In the genomic region with DNA sequence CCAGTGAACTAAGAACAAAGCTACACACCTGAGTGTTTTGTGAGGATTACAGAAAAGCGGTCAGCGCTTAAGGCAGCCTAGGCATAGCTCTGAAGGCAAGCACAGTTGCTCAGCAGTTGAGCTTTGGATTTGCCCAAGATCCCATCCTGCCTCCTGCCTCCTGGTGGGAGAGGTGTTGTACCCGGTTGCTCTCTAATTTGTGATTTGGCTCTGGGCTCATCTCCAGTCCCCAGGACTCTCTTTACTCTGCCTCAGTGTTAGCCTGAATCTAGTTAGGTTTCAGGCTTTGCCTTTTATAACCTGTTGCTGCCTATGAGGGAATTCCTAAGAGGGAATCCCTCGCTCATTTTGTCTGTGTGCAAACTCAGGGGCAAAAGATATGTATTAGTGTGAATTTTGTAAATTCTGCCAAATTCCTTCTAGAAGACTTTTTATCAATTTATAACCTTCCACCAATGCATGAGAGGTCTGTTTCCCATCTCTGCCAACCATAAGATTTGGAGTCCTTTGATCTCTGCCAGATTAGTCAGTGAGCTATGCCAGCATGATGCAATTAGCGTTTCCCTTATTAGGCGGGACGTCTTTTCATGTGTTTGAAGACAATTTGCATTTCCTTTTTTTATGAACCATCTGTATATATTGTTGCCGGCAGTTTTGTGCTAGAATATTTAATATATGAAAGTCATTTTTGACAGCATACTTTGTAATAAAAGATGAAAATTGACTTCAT, we compare ENCODE assay signal across 19 mouse cellular contexts.
A peak's percentile ranks its signal among the peaks of the same experiment; 100 is the strongest.
DNase-seq lines count a peak whose midpoint lies in the region; ATAC-seq and TF ChIP-seq lines count a peak whose summit lies in the region.
"Had no signal": no experiment of that assay in that cellular context is flagged by ENCODE, and none has a peak within 500 bp of the region (broad histone marks: within the 10 kb centered on the region; RNA-seq: fewer than 3 reads in every experiment).

No protein-coding gene starts in this region.

- intact Hi-C loops in heart, postnatal 10 days (cut with DNase I) = no loop called here

- 0 out of 2 replicates have a peak, but pooled peaks have one; percentile 48 for ATAC-seq in midbrain, embryonic 16.5 days
- ATAC-seq in midbrain, embryonic 13.5 days = no peak
- peak; percentile 85 for ATAC-seq in forebrain, embryonic 14.5 days
- ATAC-seq in midbrain, postnatal 0 days (ENCODE audit: low FRiP score) = no peak
- ATAC-seq: intestine, embryonic 15.5 days had no signal

- H3K4me1 ChIP-seq in midbrain, embryonic 16.5 days (ENCODE audit: control insufficient read depth, insufficient read depth, low read length) = no peaks in the 10 kb centered on the region; the same call in 1 of the 2 replicates
- 0 out of 2 replicates have a peak, but pooled peaks cover 6% of the 10 kb centered on the region for H3K4me1 ChIP-seq in midbrain, embryonic 13.5 days (replicated peaks)
- H3K4me1 ChIP-seq in forebrain, embryonic 14.5 days (ENCODE audit: control insufficient read depth, insufficient read depth, low read length) = peaks cover 13% of the 10 kb centered on the region
- H3K4me1 ChIP-seq in midbrain, postnatal 0 days (ENCODE audit: insufficient read depth, low read length) = no peaks in the 10 kb centered on the region
- H3K4me1 ChIP-seq: hindbrain, embryonic 12.5 days; intestine, embryonic 15.5 days; neural tube, embryonic 13.5 days had no signal

- H3K27ac ChIP-seq in midbrain, embryonic 16.5 days (ENCODE audit: low read length) = no peak overlapping the region
- no peak overlapping the region for H3K27ac ChIP-seq in midbrain, embryonic 13.5 days
- peak overlapping the region; percentile 21; the same call in 1 of the 2 replicates for H3K27ac ChIP-seq in forebrain, embryonic 14.5 days (ENCODE audit: low read depth, low read length)
- H3K27ac ChIP-seq in midbrain, postnatal 0 days (ENCODE audit: low read depth, low read length) = no peak overlapping the region
- H3K27ac ChIP-seq: hindbrain, embryonic 12.5 days; intestine, embryonic 15.5 days; kidney, postnatal 0 days; layer of hippocampus, adult 2 months; limb, embryonic 12.5 days; macrophage; neural tube, embryonic 13.5 days had no signal

- H3K4me2 ChIP-seq in midbrain, embryonic 16.5 days (ENCODE audit: low read length) = no peak overlapping the region
- no peak overlapping the region for H3K4me2 ChIP-seq in midbrain, embryonic 13.5 days (replicated peaks)
- H3K4me2 ChIP-seq in forebrain, embryonic 14.5 days (ENCODE audit: low read length) = 0 out of 2 replicates have a peak overlapping the region, but pooled peaks have one; percentile 14
- H3K4me2 ChIP-seq in midbrain, postnatal 0 days (ENCODE audit: low read depth, low read length, poor library complexity, severe bottlenecking) = no peak overlapping the region
- H3K4me2 ChIP-seq: hindbrain, embryonic 12.5 days; intestine, embryonic 15.5 days; limb, embryonic 12.5 days; neural tube, embryonic 13.5 days had no signal

- no peak for TF ChIP-seq CTCF in midbrain, postnatal 0 days (IDR thresholded peaks at IDR 0.05)

- no peaks in the 10 kb centered on the region for H3K36me3 ChIP-seq in midbrain, embryonic 16.5 days (ENCODE audit: control insufficient read depth, insufficient read depth, low read length)
- no peaks in the 10 kb centered on the region for H3K36me3 ChIP-seq in midbrain, embryonic 13.5 days
- no peaks in the 10 kb centered on the region for H3K36me3 ChIP-seq in forebrain, embryonic 14.5 days (ENCODE audit: control insufficient read depth, insufficient read depth, low read length)
- H3K36me3 ChIP-seq in midbrain, postnatal 0 days (ENCODE audit: insufficient read depth, low read length) = no peaks in the 10 kb centered on the region
- H3K36me3 ChIP-seq: hindbrain, embryonic 12.5 days; intestine, embryonic 15.5 days; limb, embryonic 12.5 days; neural tube, embryonic 13.5 days had no signal

- no peak overlapping the region for H3K4me3 ChIP-seq in midbrain, embryonic 16.5 days (ENCODE audit: low read depth, low read length)
- no peak overlapping the region for H3K4me3 ChIP-seq in midbrain, embryonic 13.5 days (replicated peaks)
- H3K4me3 ChIP-seq in forebrain, embryonic 14.5 days (ENCODE audit: low read depth, low read length) = no peak overlapping the region
- H3K4me3 ChIP-seq in midbrain, postnatal 0 days (ENCODE audit: low read depth, low read length) = no peak overlapping the region
- H3K4me3 ChIP-seq: hindbrain, embryonic 12.5 days; intestine, embryonic 15.5 days; layer of hippocampus, adult 2 months; limb, embryonic 12.5 days; neural tube, embryonic 13.5 days had no signal

- H3K9me3 ChIP-seq in midbrain, embryonic 16.5 days (replicated peaks; ENCODE audit: control insufficient read depth, low read length, poor library complexity, severe bottlenecking) = no peaks in the 10 kb centered on the region
- H3K9me3 ChIP-seq in midbrain, embryonic 13.5 days = 0 out of 2 replicates have a peak, but pooled peaks cover 2% of the 10 kb centered on the region
- no peaks in the 10 kb centered on the region for H3K9me3 ChIP-seq in forebrain, embryonic 14.5 days (replicated peaks; ENCODE audit: control insufficient read depth, low read length)
- H3K9me3 ChIP-seq in midbrain, postnatal 0 days (ENCODE audit: low read length) = no peaks in the 10 kb centered on the region
- H3K9me3 ChIP-seq: hindbrain, embryonic 12.5 days; intestine, embryonic 15.5 days; neural tube, embryonic 13.5 days had no signal

- DNase-seq in heart, adult 11 months = peak; percentile 42
- DNase-seq in heart, postnatal 10 days = no peak
- DNase-seq in forebrain, embryonic 14.5 days (ENCODE audit: low spot score) = peak; percentile 92
- DNase-seq in midbrain, postnatal 0 days (ENCODE audit: low spot score) = peak; percentile 32
- DNase-seq in adipocyte (ENCODE audit: low spot score) = no peak
- no peak for DNase-seq in yolk sac, embryonic 10.5 days (ENCODE audit: low spot score)
- DNase-seq: adrenal gland, postnatal 10 days; cerebellum, adult 9-10 months; gastrocnemius, postnatal 14 days; right cerebral cortex, postnatal 4 days had no signal

- no peaks in the 10 kb centered on the region for H3K27me3 ChIP-seq in midbrain, embryonic 16.5 days (ENCODE audit: control insufficient read depth, insufficient read depth, low read depth, low read length)
- no peaks in the 10 kb centered on the region for H3K27me3 ChIP-seq in midbrain, embryonic 13.5 days
- no peaks in the 10 kb centered on the region for H3K27me3 ChIP-seq in forebrain, embryonic 14.5 days (replicated peaks; ENCODE audit: control insufficient read depth, insufficient read depth, low read length)
- H3K27me3 ChIP-seq in midbrain, postnatal 0 days (ENCODE audit: insufficient read depth, low read length) = no peaks in the 10 kb centered on the region
- H3K27me3 ChIP-seq: hindbrain, embryonic 12.5 days; intestine, embryonic 15.5 days; limb, embryonic 12.5 days; neural tube, embryonic 13.5 days had no signal

- H3K9ac ChIP-seq in midbrain, embryonic 16.5 days (ENCODE audit: low read depth, low read length) = no peak overlapping the region
- no peak overlapping the region for H3K9ac ChIP-seq in midbrain, embryonic 13.5 days (replicated peaks)
- no peak overlapping the region for H3K9ac ChIP-seq in forebrain, embryonic 14.5 days (ENCODE audit: low read length)
- H3K9ac ChIP-seq in midbrain, postnatal 0 days (replicated peaks; ENCODE audit: low read length, poor library complexity, severe bottlenecking) = no peak overlapping the region
- H3K9ac ChIP-seq: hindbrain, embryonic 12.5 days; intestine, embryonic 15.5 days; limb, embryonic 12.5 days; neural tube, embryonic 13.5 days had no signal

- WGBS in midbrain, embryonic 16.5 days = 40% methylated on average over 8 of the region's 8 CpGs
- 52% methylated on average over 8 of the region's 8 CpGs for WGBS in midbrain, embryonic 13.5 days
- WGBS in forebrain, embryonic 14.5 days = 20% methylated on average over 8 of the region's 8 CpGs
- WGBS in midbrain, postnatal 0 days = 39% methylated on average over 8 of the region's 8 CpGs

Comparison
In these comparisons a context has a peak if more than half of its experiments do, and no peak if none do; other contexts are left out.
1. DNase-seq: peak in heart, adult 11 months (single experiment), forebrain, embryonic 14.5 days (single experiment) and midbrain, postnatal 0 days (single experiment); none in heart, postnatal 10 days (0 of 2), adipocyte (single experiment) and yolk sac, embryonic 10.5 days (single experiment).
2. ATAC-seq: peak in midbrain, embryonic 16.5 days (single experiment) and forebrain, embryonic 14.5 days (single experiment); none in midbrain, embryonic 13.5 days (single experiment) and midbrain, postnatal 0 days (single experiment).